Comparison of ENCODE assay signal across 10 mouse cellular contexts in genomic region chr11:117314520-117314919, GRCm38 (mm10).
DNase-seq lines count a peak whose midpoint lies in the region; ATAC-seq and TF ChIP-seq lines count a peak whose summit lies in the region.
"Had no signal": no experiment of that assay in that cellular context is flagged by ENCODE, and none has a peak within 500 bp of the region (broad histone marks: within the 10 kb centered on the region; RNA-seq: fewer than 3 reads in every experiment).

No protein-coding gene starts in this region.

- ATAC-seq in kidney, postnatal 0 days (replicated peaks; ENCODE audit: low FRiP score, low read depth) = no peak
- ATAC-seq in embryonic facial prominence, embryonic 15.5 days (ENCODE audit: insufficient number of reproducible peaks, low FRiP score, low TSS enrichment, low read depth) = no peak

- WGBS in heart, embryonic 10.5 days = 89% methylated on average over 8 of the region's 8 CpGs
- WGBS in kidney, postnatal 0 days = 88% methylated on average over 8 of the region's 8 CpGs
- 88% methylated on average over 8 of the region's 8 CpGs for WGBS in embryonic facial prominence, embryonic 15.5 days

- no peak overlapping the region for H3K9ac ChIP-seq in kidney, postnatal 0 days (ENCODE audit: low read depth, low read length)
- H3K9ac ChIP-seq in embryonic facial prominence, embryonic 15.5 days = no peak overlapping the region
- H3K9ac ChIP-seq: hindbrain, embryonic 15.5 days had no signal

- no peak overlapping the region for H3K4me3 ChIP-seq in heart, embryonic 10.5 days
- no peak overlapping the region for H3K4me3 ChIP-seq in kidney, postnatal 0 days (replicated peaks; ENCODE audit: low read depth, low read length)
- no peak overlapping the region for H3K4me3 ChIP-seq in embryonic facial prominence, embryonic 15.5 days (replicated peaks)
- H3K4me3 ChIP-seq: hindbrain, embryonic 15.5 days had no signal

- H3K27ac ChIP-seq in heart, embryonic 10.5 days = peak overlapping the region; percentile 25
- 0 out of 2 replicates have a peak overlapping the region, but pooled peaks have one; percentile 25 for H3K27ac ChIP-seq in kidney, postnatal 0 days
- peak overlapping the region; percentile 63; the same call in 1 of the 2 replicates for H3K27ac ChIP-seq in embryonic facial prominence, embryonic 15.5 days (replicated peaks)
- H3K27ac ChIP-seq: hindbrain, embryonic 15.5 days had no signal

- no peak for DNase-seq in heart, embryonic 10.5 days (ENCODE audit: low spot score)
- DNase-seq in heart, adult 8-10 months (ENCODE audit: low spot score) = no peak
- DNase-seq in kidney, postnatal 0 days (ENCODE audit: low spot score) = no peak
- no peak for DNase-seq in kidney, adult 18-20 months
- DNase-seq in 3T3-L1 (ENCODE audit: low read depth, low spot score) = peak; percentile 30
- no peak for DNase-seq in right cerebral cortex, postnatal 14 days
- DNase-seq in layer of hippocampus, adult 11-12 months (ENCODE audit: low spot score) = no peak
- DNase-seq: cerebellum, adult 11-12 months had no signal

- H3K4me2 ChIP-seq in kidney, postnatal 0 days (ENCODE audit: low read length) = no peak overlapping the region
- no peak overlapping the region for H3K4me2 ChIP-seq in embryonic facial prominence, embryonic 15.5 days (replicated peaks)
- H3K4me2 ChIP-seq: hindbrain, embryonic 15.5 days had no signal

- no peaks in the 10 kb centered on the region for H3K36me3 ChIP-seq in heart, embryonic 10.5 days
- H3K36me3 ChIP-seq in kidney, postnatal 0 days (ENCODE audit: insufficient read depth, low read length) = no peaks in the 10 kb centered on the region
- H3K36me3 ChIP-seq in embryonic facial prominence, embryonic 15.5 days = no peaks in the 10 kb centered on the region
- H3K36me3 ChIP-seq: hindbrain, embryonic 15.5 days had no signal

- no peak for TF ChIP-seq CTCF in kidney, postnatal 0 days (IDR thresholded peaks at IDR 0.05; ENCODE audit: low read depth)

- peaks cover 97% of the 10 kb centered on the region for H3K4me1 ChIP-seq in heart, embryonic 10.5 days
- peaks cover 81% of the 10 kb centered on the region for H3K4me1 ChIP-seq in kidney, postnatal 0 days (replicated peaks; ENCODE audit: insufficient read depth, low read length)
- peaks cover 99% of the 10 kb centered on the region for H3K4me1 ChIP-seq in embryonic facial prominence, embryonic 15.5 days

- no peaks in the 10 kb centered on the region for H3K27me3 ChIP-seq in heart, embryonic 10.5 days (ENCODE audit: insufficient read depth, poor library complexity, severe bottlenecking)
- H3K27me3 ChIP-seq in kidney, postnatal 0 days (ENCODE audit: insufficient read depth, low read length) = no peaks in the 10 kb centered on the region
- no peaks in the 10 kb centered on the region for H3K27me3 ChIP-seq in embryonic facial prominence, embryonic 15.5 days
- H3K27me3 ChIP-seq: hindbrain, embryonic 15.5 days had no signal

- H3K9me3 ChIP-seq in heart, embryonic 10.5 days = no peaks in the 10 kb centered on the region
- H3K9me3 ChIP-seq in kidney, postnatal 0 days (replicated peaks; ENCODE audit: low read length) = no peaks in the 10 kb centered on the region
- H3K9me3 ChIP-seq in embryonic facial prominence, embryonic 15.5 days (replicated peaks) = no peaks in the 10 kb centered on the region
- H3K9me3 ChIP-seq: hindbrain, embryonic 15.5 days had no signal
